Mouse (Mus musculus) MEL (cell line): Measurements from ENCODE around the gene Cd68. TPM values are rescaled to one million over a fixed set of nuclear protein-coding genes. Genes with fewer than 3 reads are reported as not detected.

Experiments used
- DNase-seq: peaks from one replicate; pipeline ENCODE4 v3.0.0; 2011; ENCODE audit warnings: low read depth, low spot score
- H3K27ac ChIP-seq: 2 replicates; pipeline ENCODE4 v1.5.1; 2012; ENCODE audit warnings: low read depth, mild to moderate bottlenecking, control low read depth, low read length, moderate library complexity; ENCODE audit not compliant: control insufficient read depth
- H3K27me3 ChIP-seq, 2 experiments: fragments of 150-350 bp in 1 of 2; sonication (generic) in 1 of 2; 2 replicates each; pipeline ENCODE4 v1.6.1; 2012; ENCODE audit warnings: low read length in 2 of 2, mild to moderate bottlenecking in 2 of 2, improper control_type of control experiment in 1 of 2, moderate library complexity in 1 of 2; ENCODE audit not compliant: insufficient read depth in 2 of 2, control insufficient read depth in 1 of 2
- H3K36me3 ChIP-seq, 2 experiments: 2 replicates each; pipeline ENCODE4 v1.6.1; 2012 to 2014; ENCODE audit warnings: low read length in 2 of 2, improper control_type of control experiment in 1 of 2, inconsistent platforms in 1 of 2, mild to moderate bottlenecking in 1 of 2; ENCODE audit not compliant: insufficient read depth in 2 of 2, control insufficient read depth in 1 of 2
- H3K4me1 ChIP-seq, 2 experiments: fragments of 150-350 bp in 1 of 2; sonication (generic) in 1 of 2; 2 replicates each; pipeline ENCODE4 v1.6.1; 2012; ENCODE audit warnings: low read length in 2 of 2, improper control_type of control experiment in 1 of 2, mild to moderate bottlenecking in 1 of 2; ENCODE audit not compliant: insufficient read depth in 2 of 2, control insufficient read depth in 1 of 2
- H3K4me3 ChIP-seq, 2 experiments: fragments of 150-350 bp in 1 of 2; sonication (generic) in 1 of 2; 2 replicates each; pipeline ENCODE4 v1.5.1; 2012; ENCODE audit warnings: low read depth in 2 of 2, low read length in 2 of 2, mild to moderate bottlenecking in 2 of 2, moderate library complexity in 2 of 2, control low read depth in 1 of 2, improper control_type of control experiment in 1 of 2; ENCODE audit not compliant: control insufficient read depth in 1 of 2, insufficient read depth in 1 of 2
- H3K79me2 ChIP-seq: 2 replicates; pipeline ENCODE4 v1.6.1; 2012; ENCODE audit warnings: mild to moderate bottlenecking, low read length, moderate library complexity; ENCODE audit not compliant: control insufficient read depth, poor library complexity, insufficient read depth
- H3K9ac ChIP-seq: 2 replicates; pipeline ENCODE4 v1.6.1; 2012; ENCODE audit warnings: low read depth, mild to moderate bottlenecking, control low read depth, low read length, moderate library complexity; ENCODE audit not compliant: control insufficient read depth, poor library complexity, severe bottlenecking
- H3K9me3 ChIP-seq: fragments of 150-350 bp; sonication (generic); replicated peaks from 2 replicates; pipeline ENCODE4 v1.6.1; 2012; ENCODE audit warnings: mild to moderate bottlenecking, low read length, improper control_type of control experiment, moderate library complexity; ENCODE audit not compliant: insufficient read depth
- CHD2 ChIP-seq: IDR thresholded peaks from 2 replicates; pipeline ENCODE4 v1.6.1; 2011; ENCODE audit warnings: low read length, improper control_type of control experiment
- CTCF ChIP-seq, 3 experiments: IDR thresholded peaks in 2 of 3; conservative IDR thresholded peaks in 1 of 3; 2 replicates each; pipeline ENCODE4 v1.5.1; 2011 to 2012; ENCODE audit warnings: low read length in 3 of 3, low read depth in 2 of 3, mild to moderate bottlenecking in 2 of 3, improper control_type of control experiment in 1 of 3, inconsistent platforms in 1 of 3, mixed read lengths in 1 of 3, moderate library complexity in 1 of 3; ENCODE audit not compliant: control insufficient read depth in 1 of 3, insufficient read depth in 1 of 3, poor library complexity in 1 of 3, severe bottlenecking in 1 of 3
- E2F4 ChIP-seq: IDR thresholded peaks from 2 replicates; pipeline ENCODE4 v1.6.1; 2011; ENCODE audit warnings: low read depth, low read length, improper control_type of control experiment, borderline replicate concordance
- ELF1 ChIP-seq: IDR thresholded peaks from 2 replicates; pipeline ENCODE4 v1.6.1; 2014; ENCODE audit warnings: low read depth, mild to moderate bottlenecking, inconsistent platforms, low read length, improper control_type of control experiment, moderate library complexity
- EP300 ChIP-seq, 2 experiments: IDR thresholded peaks; 2 replicates each; pipeline ENCODE4 v1.6.1; 2011; ENCODE audit warnings: improper control_type of control experiment in 2 of 2, low read length in 2 of 2, low read depth in 1 of 2, mild to moderate bottlenecking in 1 of 2
- ETS1 ChIP-seq: IDR thresholded peaks from 2 replicates; pipeline ENCODE4 v1.6.1; 2012; ENCODE audit warnings: low read depth, mild to moderate bottlenecking, inconsistent platforms, low read length, improper control_type of control experiment, moderate library complexity
- GABPA ChIP-seq: IDR thresholded peaks from 2 replicates; pipeline ENCODE4 v1.6.1; 2012; ENCODE audit warnings: low read depth, mild to moderate bottlenecking, inconsistent platforms, low read length, improper control_type of control experiment, moderate library complexity
- GATA1 ChIP-seq: IDR thresholded peaks from 2 replicates; pipeline ENCODE4 v1.6.1; 2011; ENCODE audit warnings: low read depth, low read length, improper control_type of control experiment
- HCFC1 ChIP-seq: IDR thresholded peaks from 2 replicates; pipeline ENCODE4 v1.6.1; 2012; ENCODE audit warnings: low read depth, mild to moderate bottlenecking, inconsistent platforms, low read length, improper control_type of control experiment, moderate library complexity
- JUND ChIP-seq: IDR thresholded peaks from 2 replicates; pipeline ENCODE4 v1.6.1; 2011; ENCODE audit warnings: low read depth, mild to moderate bottlenecking, improper control_type of control experiment, low read length
- KAT2A ChIP-seq: conservative IDR thresholded peaks from 2 replicates; pipeline ENCODE4 v1.6.1; 2012; ENCODE audit warnings: low read depth, low read length, improper control_type of control experiment, inconsistent platforms
- MAFK ChIP-seq: IDR thresholded peaks from 2 replicates; pipeline ENCODE4 v1.6.1; 2011; ENCODE audit warnings: low read depth, mild to moderate bottlenecking, low read length, improper control_type of control experiment, borderline replicate concordance
- MAX ChIP-seq: IDR thresholded peaks from 2 replicates; pipeline ENCODE4 v1.6.1; 2011; ENCODE audit warnings: low read length, improper control_type of control experiment
- MAZ ChIP-seq: IDR thresholded peaks from 2 replicates; pipeline ENCODE4 v1.6.1; 2012; ENCODE audit warnings: low read depth, mild to moderate bottlenecking, inconsistent platforms, low read length, improper control_type of control experiment
- MEF2A ChIP-seq: IDR thresholded peaks from 2 replicates; pipeline ENCODE4 v1.6.1; 2014; ENCODE audit warnings: low read depth, mild to moderate bottlenecking, inconsistent platforms, low read length, improper control_type of control experiment; ENCODE audit not compliant: poor library complexity, insufficient replicate concordance, severe bottlenecking; ENCODE audit errors: extremely low read depth
- MXI1 ChIP-seq: IDR thresholded peaks from 2 replicates; pipeline ENCODE4 v1.6.1; 2011; ENCODE audit warnings: mild to moderate bottlenecking, low read depth, low read length, improper control_type of control experiment
- MYB ChIP-seq: IDR thresholded peaks from 2 replicates; pipeline ENCODE4 v1.6.1; 2011; ENCODE audit warnings: mild to moderate bottlenecking, low read depth, low read length, improper control_type of control experiment
- MYC ChIP-seq: IDR thresholded peaks from 2 replicates; pipeline ENCODE4 v1.6.1; 2011; ENCODE audit warnings: low read depth, mild to moderate bottlenecking, low read length, improper control_type of control experiment, moderate library complexity
- NELFE ChIP-seq: IDR thresholded peaks from 2 replicates; pipeline ENCODE4 v1.6.1; 2011; ENCODE audit warnings: low read depth, low read length, improper control_type of control experiment
- NRF1 ChIP-seq: IDR thresholded peaks from 2 replicates; pipeline ENCODE4 v1.6.1; 2014; ENCODE audit warnings: low read depth, mild to moderate bottlenecking, inconsistent platforms, low read length, improper control_type of control experiment, moderate library complexity; ENCODE audit not compliant: poor library complexity, insufficient read depth, severe bottlenecking
- POLR2A ChIP-seq, 2 experiments: IDR thresholded peaks; 2 replicates each; pipeline ENCODE4 v1.6.1; 2011 to 2012; ENCODE audit warnings: low read length in 2 of 2, mild to moderate bottlenecking in 2 of 2, control low read depth in 1 of 2, improper control_type of control experiment in 1 of 2, low read depth in 1 of 2, moderate library complexity in 1 of 2; ENCODE audit not compliant: control insufficient read depth in 1 of 2, insufficient read depth in 1 of 2, poor library complexity in 1 of 2
- POLR2AphosphoS2 ChIP-seq: IDR thresholded peaks from 2 replicates; pipeline ENCODE4 v1.6.1; 2011; ENCODE audit warnings: low read length, improper control_type of control experiment
- POLR2AphosphoS5 ChIP-seq: IDR thresholded peaks from 2 replicates; pipeline ENCODE4 v1.6.1; 2012; ENCODE audit warnings: low read depth, borderline replicate concordance, mild to moderate bottlenecking, inconsistent platforms, low read length, moderate library complexity, mixed read lengths
- RAD21 ChIP-seq: IDR thresholded peaks from 2 replicates; pipeline ENCODE4 v1.6.1; 2011; ENCODE audit warnings: mild to moderate bottlenecking, low read depth, low read length, improper control_type of control experiment
- RCOR1 ChIP-seq: IDR thresholded peaks from 2 replicates; pipeline ENCODE4 v1.6.1; 2012; ENCODE audit warnings: low read depth, mild to moderate bottlenecking, inconsistent platforms, low read length, improper control_type of control experiment
- SIN3A ChIP-seq: IDR thresholded peaks from 2 replicates; pipeline ENCODE4 v1.6.1; 2012; ENCODE audit warnings: low read length, improper control_type of control experiment, inconsistent platforms
- SMC3 ChIP-seq: IDR thresholded peaks from 2 replicates; pipeline ENCODE4 v1.6.1; 2011; ENCODE audit warnings: low read depth, low read length, improper control_type of control experiment
- TAL1 ChIP-seq: IDR thresholded peaks from 2 replicates; pipeline ENCODE4 v1.6.1; 2012; ENCODE audit warnings: mild to moderate bottlenecking, inconsistent platforms, low read length, moderate library complexity, mixed read lengths
- TBP ChIP-seq: IDR thresholded peaks from 2 replicates; pipeline ENCODE4 v1.8.0; 2011; ENCODE audit warnings: low read depth, low read length, improper control_type of control experiment
- TCF12 ChIP-seq: IDR thresholded peaks from 2 replicates; pipeline ENCODE4 v1.6.1; 2014; ENCODE audit warnings: low read depth, mild to moderate bottlenecking, inconsistent platforms, low read length, improper control_type of control experiment, moderate library complexity
- UBTF ChIP-seq: IDR thresholded peaks from 2 replicates; pipeline ENCODE4 v1.6.1; 2012; ENCODE audit warnings: low read depth, mild to moderate bottlenecking, inconsistent platforms, low read length, improper control_type of control experiment, moderate library complexity, borderline replicate concordance; ENCODE audit not compliant: insufficient read depth
- USF1 ChIP-seq: IDR thresholded peaks from 2 replicates; pipeline ENCODE4 v1.6.1; 2014; ENCODE audit warnings: low read depth, mild to moderate bottlenecking, inconsistent platforms, low read length, improper control_type of control experiment, moderate library complexity
- ZC3H11A ChIP-seq: IDR thresholded peaks from 2 replicates; pipeline ENCODE4 v1.6.1; 2012; ENCODE audit warnings: low read depth, mild to moderate bottlenecking, inconsistent platforms, low read length, improper control_type of control experiment
- ZKSCAN1 ChIP-seq: IDR thresholded peaks from 2 replicates; pipeline ENCODE4 v1.6.1; 2012; ENCODE audit warnings: low read depth, mild to moderate bottlenecking, inconsistent platforms, low read length, improper control_type of control experiment, moderate library complexity
- ZMIZ1 ChIP-seq: IDR thresholded peaks from 2 replicates; pipeline ENCODE4 v1.6.1; 2012; ENCODE audit warnings: low read depth, mild to moderate bottlenecking, inconsistent platforms, low read length, improper control_type of control experiment, moderate library complexity
- ZNF384 ChIP-seq: IDR thresholded peaks from 2 replicates; pipeline ENCODE4 v1.6.1; 2012; ENCODE audit warnings: low read depth, mild to moderate bottlenecking, inconsistent platforms, low read length, improper control_type of control experiment
- polyA plus RNA-seq, 2 experiments: library from polyadenylated mRNA; stranded (reverse) in 1 of 2; unstranded in 1 of 2; fragments of >175 nt in 1 of 2; fragments of >200 nt in 1 of 2; gene quantifications; 2 replicates each; pipeline versions ENCODE4 v1.2.1 to v1.2.4; 2012; ENCODE audit warnings: low replicate concordance in 2 of 2, low read depth in 1 of 2; ENCODE audit not compliant: insufficient read length in 2 of 2, insufficient read depth in 1 of 2, missing spikeins in 1 of 2
- total RNA-seq: library from RNA; depleted of rRNA; stranded (reverse); fragments of 300-350 nt; gene quantifications from 2 replicates; pipeline ENCODE4 v1.2.3, GENCODE M21; 2012

The Cd68 gene
- total and polyA plus RNA-seq, 3 experiments: 5.3 to 19.8 TPM; not detected in 1

DNA sequence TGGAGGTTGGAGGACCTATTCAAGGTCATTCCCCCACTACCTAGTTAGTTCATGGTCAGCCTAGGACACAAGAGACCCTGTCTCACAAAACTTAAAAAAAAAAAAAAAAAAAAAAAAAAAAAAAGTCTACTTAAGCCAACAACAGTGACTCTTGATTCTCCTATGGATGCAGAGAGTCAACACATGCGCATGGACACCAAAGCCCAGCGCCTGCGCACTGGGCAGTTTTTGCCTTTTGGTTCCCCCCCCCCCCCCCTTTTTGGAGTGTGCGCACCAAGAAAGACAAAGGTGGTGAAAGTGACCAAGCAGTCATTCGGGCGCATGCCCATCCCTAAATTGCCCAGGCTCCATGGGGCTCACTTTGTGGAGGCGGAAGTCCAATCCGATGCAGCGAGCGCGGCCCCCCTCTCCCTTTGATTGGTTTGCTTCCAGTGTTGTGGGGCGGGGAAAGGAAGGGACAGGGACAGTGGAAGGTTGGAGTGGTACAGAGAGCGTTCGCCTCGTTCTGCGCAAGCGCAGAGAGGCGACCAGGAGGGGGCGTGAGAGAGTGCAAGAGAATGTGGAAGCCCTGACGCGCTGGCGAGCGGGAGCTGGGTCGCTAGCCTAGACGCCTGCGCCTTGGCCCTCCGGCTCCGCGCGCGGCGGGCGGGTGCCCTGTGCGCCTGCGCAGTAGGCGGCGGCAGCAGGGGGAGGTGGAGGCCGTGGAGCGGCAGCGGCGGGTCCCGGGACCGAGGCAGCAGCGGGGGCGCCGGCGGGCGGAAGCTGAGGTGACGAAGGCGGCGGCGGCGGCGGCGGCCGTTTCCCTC, 33.5 kb downstream of the Cd68 start, which contains the start of gene Fxr2:
Gene Fxr2 (plus strand): TSS at position 707 of the 806 bp plus-strand sequence.
- H3K27me3 ChIP-seq: no peaks in the 10 kb centered on the region
- TF ChIP-seq MYB: no peak
- no peak; the same call in 1 of the 2 replicates for TF ChIP-seq TCF12
- peak; percentile 77 for TF ChIP-seq NRF1
- no peak; the same call in 1 of the 2 replicates for TF ChIP-seq ZKSCAN1
- TF ChIP-seq MAX: 0 out of 2 replicates have a peak, but pooled peaks have one; percentile 7
- TF ChIP-seq MAZ: peak; percentile 55
- no peak for TF ChIP-seq ZC3H11A
- peak; percentile 55 for TF ChIP-seq NELFE
- TF ChIP-seq POLR2A (IDR thresholded peaks at IDR 0.05; ENCODE audit: control insufficient read depth in 1 of 2, insufficient read depth in 1 of 2, low read depth in 1 of 2, low read length in 2 of 2, poor library complexity in 1 of 2): peak; percentile 84 to 86
- TF ChIP-seq SIN3A: peak; percentile 89
- no peak; the same call in 1 of the 2 replicates for TF ChIP-seq RCOR1
- peak; percentile 28; the same call in 1 of the 2 replicates for TF ChIP-seq MYC
- peak; percentile 42 for TF ChIP-seq TBP
- no peak; the same call in 1 of the 2 replicates for TF ChIP-seq MXI1
- peak; percentile 50; the same call in 1 of the 2 replicates for TF ChIP-seq POLR2AphosphoS2
- TF ChIP-seq UBTF: no peak
- TF ChIP-seq KAT2A: no peak; the same call in 1 of the 2 replicates
- TF ChIP-seq E2F4: no peak
- peak; percentile 96 for TF ChIP-seq ZNF384
- no peak; the same call in 1 of the 2 replicates for TF ChIP-seq USF1
- TF ChIP-seq ETS1: 0 out of 2 replicates have a peak, but pooled peaks have one; percentile 7
- TF ChIP-seq CHD2: no peak
- TF ChIP-seq ZMIZ1: 0 out of 2 replicates have a peak, but pooled peaks have one; percentile 31
- no peak for TF ChIP-seq SMC3
- no peak for TF ChIP-seq MAFK
- TF ChIP-seq ELF1: peak; percentile 93
- no peak for TF ChIP-seq POLR2AphosphoS5
- TF ChIP-seq RAD21: no peak
- TF ChIP-seq EP300 (IDR thresholded peaks at IDR 0.05; ENCODE audit: low read depth in 1 of 2, low read length in 2 of 2): no peak
- TF ChIP-seq HCFC1: peak; percentile 80
- no peak for TF ChIP-seq TAL1
- peak; percentile 49 to 88 (median 85) for TF ChIP-seq CTCF (IDR thresholded peaks at IDR 0.05 in 2 of 3, conservative IDR thresholded peaks at IDR 0.05 in 1 of 3; ENCODE audit: control insufficient read depth in 1 of 3, insufficient read depth in 1 of 3, low read depth in 2 of 3, low read length in 3 of 3, poor library complexity in 1 of 3, severe bottlenecking in 1 of 3)
- TF ChIP-seq JUND: no peak
- no peak for TF ChIP-seq GATA1
- no peak for TF ChIP-seq MEF2A
- no peak for TF ChIP-seq GABPA

More for the DNA sequence above, 33.5 kb downstream of the Cd68 start, which contains the start of gene Fxr2:
- H3K9me3 ChIP-seq: no peaks in the 10 kb centered on the region
- H3K4me3 ChIP-seq: peak within 1 kb of the TSS; percentile 57 to 84
- H3K4me1 ChIP-seq: peaks cover 19 to 27% of the 10 kb centered on the region in 2 experiments
- H3K9ac ChIP-seq: peak within 1 kb of the TSS; percentile 99
- peak within 1 kb of the TSS; percentile 89 for H3K27ac ChIP-seq
- H3K36me3 ChIP-seq: peaks cover 11 to 39% of the 10 kb centered on the region in 2 experiments
- peak; percentile 100 for DNase-seq
- peaks cover 40% of the 10 kb centered on the region for H3K79me2 ChIP-seq
